Mouse (Mus musculus): ENCODE measurements around the gene Fam161b. TPM values are rescaled to one million over a fixed set of nuclear protein-coding genes. Genes with fewer than 3 reads are reported as not detected.

The Fam161b gene
- total RNA-seq, 2 experiments from 2014 or later = 12.5 to 12.6 TPM

DNA sequence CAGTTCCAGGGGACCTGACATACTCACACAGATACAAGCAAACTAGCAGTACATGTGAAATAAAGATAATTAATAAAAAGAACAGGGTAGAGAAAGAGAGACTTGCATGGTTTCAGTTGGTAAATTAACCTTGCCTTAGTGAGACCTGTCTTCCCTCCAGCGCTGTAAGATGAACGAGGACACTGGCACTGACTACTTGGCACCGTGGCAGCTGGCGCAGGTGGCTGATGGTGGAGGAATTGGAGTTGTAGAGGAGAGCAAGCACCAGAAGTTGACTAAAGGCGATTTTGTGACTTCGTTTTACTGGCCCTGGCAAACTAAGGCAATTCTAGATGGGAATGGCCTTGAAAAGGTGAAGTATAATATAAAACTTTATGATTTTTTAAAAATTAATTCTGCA, 63.8 kb downstream of the Fam161b start:
- no peak for TF ChIP-seq CTCF (conservative IDR thresholded peaks at IDR 0.05)
- no peak overlapping the region for H3K27ac ChIP-seq
- H3K4me3 ChIP-seq = no peak overlapping the region
- DNase-seq (ENCODE audit: low spot score in 2 of 2) = no peak

Other genes with a start within 250 kb of the Fam161b start
- gene Dnal1, start 247.5 kb downstream of the Fam161b start, total RNA-seq (2021) = 100 to 1,000 TPM in 1 of 2 experiments, 10 to 100 TPM in 1; 99.1 to 101 TPM
- gene Pnma1, start 213.3 kb downstream of the Fam161b start, total RNA-seq (2021) = 1 to 10 TPM; 2.8 to 3.8 TPM
- gene Elmsan1, start 143.0 kb downstream of the Fam161b start, total RNA-seq (2021) = 10 to 100 TPM; 24.6 to 27.2 TPM
- 10 to 100 TPM; 39.0 to 42.7 TPM for gene Ptgr2, start 76.6 kb downstream of the Fam161b start, total RNA-seq (2021)
- gene Zfp410, start 45.0 kb downstream of the Fam161b start, total RNA-seq (2021) = 10 to 100 TPM; 39.3 to 41.0 TPM
- gene Coq6, start 176 bp downstream of the Fam161b start, total RNA-seq (2021) = 10 to 100 TPM; 26.0 to 27.2 TPM
- 10 to 100 TPM; 22.5 to 24.8 TPM for gene Entpd5, start 47.2 kb upstream of the Fam161b start, total RNA-seq (2021)
- gene Bbof1, start 47.2 kb upstream of the Fam161b start, total RNA-seq (2021) = 1 to 10 TPM; 8.7 to 9.9 TPM
- gene Rnf113a2, start 55.4 kb upstream of the Fam161b start, total RNA-seq (2021) = 10 to 100 TPM; 13.8 to 15.9 TPM
- 10 to 100 TPM; 48.4 to 48.7 TPM for gene Aldh6a1, start 89.2 kb upstream of the Fam161b start, total RNA-seq (2021)
- 10 to 100 TPM; 24.6 to 25.7 TPM for gene Lin52, start 89.6 kb upstream of the Fam161b start, total RNA-seq (2021)
- gene Vsx2, start 207.9 kb upstream of the Fam161b start, total RNA-seq (2021) = under 1 TPM; 0.27 to 0.28 TPM